Mouse (Mus musculus) hindlimb bud, embryonic 11.5 days (tissue): ENCODE data around the gene Ifi27.
"Not testable (repeated sequence)": the region's sequence is repeated elsewhere in the genome, so short reads cannot be mapped to it uniquely, and the experiment has no call there.

Experiments
- DNase-seq: peaks from one replicate; pipeline ENCODE4 v3.0.0-alpha.2; 2012; ENCODE audit warnings: low read depth, low spot score; ENCODE audit errors: extremely low spot score

The Ifi27 gene

DNA sequence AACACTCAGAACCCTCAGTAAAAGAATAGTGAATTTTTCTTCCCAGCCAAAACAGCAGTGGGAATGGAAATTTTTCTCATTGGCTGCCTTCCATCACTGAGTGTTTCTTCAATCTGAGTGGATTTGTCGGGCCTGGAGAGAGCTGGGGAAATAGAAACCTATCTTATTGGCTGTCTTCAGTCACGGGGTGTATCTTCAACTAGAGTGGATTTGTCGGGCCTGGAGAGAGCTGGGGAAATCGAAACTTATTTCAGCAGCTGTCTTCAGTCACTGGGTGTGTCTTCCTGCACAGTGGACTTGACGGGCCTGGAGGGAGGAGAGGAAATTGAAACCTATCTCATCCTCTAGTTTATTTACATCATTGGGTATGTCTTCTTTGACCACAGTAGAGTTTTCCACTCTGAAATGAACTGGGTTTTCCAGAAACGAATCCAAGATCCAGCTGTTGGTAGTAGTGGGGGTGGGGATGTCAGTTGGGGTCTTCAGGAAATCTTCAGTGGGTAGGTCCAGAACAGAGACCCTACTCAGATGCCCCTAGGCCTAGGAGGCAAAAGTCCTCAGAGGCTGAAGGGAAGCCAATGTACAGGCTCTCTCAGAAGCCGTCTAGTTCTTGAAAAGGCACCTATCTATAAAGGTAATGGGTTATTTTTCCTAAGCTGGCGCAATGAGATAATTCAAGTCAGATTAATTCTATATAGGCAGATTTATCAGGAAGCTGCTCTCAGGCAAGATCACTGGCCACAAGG lies at the start of gene Ifi27:
Gene Ifi27 (plus strand): TSS at position 226 of the 746 bp plus-strand sequence.
- DNase-seq = no peak

DNA sequence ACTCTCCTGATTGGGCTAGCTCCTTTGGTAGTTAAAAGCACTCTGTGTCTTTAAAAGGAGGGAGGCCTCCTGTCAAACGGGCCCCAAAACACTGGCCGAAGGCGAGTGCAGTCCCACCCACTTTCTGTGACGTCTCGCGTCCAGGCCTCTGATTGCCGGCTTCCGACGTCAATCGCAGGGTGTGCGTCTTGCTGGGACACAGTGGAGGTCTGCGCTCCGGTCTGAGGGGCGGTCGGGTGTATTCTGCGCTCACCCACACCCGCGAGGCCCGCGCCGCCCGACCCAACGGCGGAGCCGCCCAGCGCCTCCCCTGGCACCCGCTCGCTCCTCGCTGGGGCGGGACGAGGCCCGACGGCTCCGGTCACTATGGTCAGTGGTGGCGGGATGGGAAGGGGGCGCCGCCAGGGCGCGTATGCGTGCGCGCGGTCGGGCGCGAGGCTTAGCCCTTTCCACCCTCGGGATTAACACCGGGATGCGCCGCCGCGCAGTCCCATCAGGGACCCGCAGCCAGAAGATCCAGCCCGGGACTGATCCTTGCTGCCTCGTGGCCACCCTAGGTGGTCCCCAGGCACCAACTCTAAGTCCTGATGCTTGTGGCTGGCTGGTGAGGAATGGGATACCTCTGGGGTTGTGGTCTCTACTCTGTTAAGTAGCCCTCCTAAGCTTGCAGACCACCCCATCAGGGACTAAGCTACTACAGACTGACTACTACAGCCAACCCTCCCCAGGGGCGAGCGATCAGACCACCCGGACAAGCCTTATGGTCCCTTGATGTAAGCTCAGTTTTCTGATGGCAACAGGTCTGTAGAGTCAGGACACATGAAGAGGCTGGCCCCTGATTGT lies 45.3 kb upstream of the Ifi27 start, which contains the start of gene Otub2:
Gene Otub2 (plus strand): TSS at position 178 of the 843 bp plus-strand sequence.
- DNase-seq = peak; percentile 73

DNA sequence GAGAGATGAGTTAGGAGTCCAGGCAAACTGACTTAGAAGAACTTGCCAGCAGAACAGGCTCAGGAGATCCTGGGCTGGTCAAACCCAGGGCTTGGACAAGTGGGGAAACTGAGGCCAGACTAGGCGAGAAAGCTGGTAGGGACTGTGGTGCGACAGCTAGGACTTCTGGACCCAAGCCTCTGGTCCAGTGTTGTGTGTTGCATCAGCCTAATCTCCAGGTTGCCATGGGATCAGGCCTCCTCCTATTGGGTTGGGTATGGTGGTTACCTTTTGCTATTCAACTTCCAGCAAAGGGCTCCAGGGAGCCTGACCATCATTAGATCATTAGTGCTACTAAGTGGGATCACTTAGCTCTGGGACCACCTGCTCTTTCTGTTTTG lies 44.7 kb upstream of the Ifi27 start:
- no peak for DNase-seq

DNA sequence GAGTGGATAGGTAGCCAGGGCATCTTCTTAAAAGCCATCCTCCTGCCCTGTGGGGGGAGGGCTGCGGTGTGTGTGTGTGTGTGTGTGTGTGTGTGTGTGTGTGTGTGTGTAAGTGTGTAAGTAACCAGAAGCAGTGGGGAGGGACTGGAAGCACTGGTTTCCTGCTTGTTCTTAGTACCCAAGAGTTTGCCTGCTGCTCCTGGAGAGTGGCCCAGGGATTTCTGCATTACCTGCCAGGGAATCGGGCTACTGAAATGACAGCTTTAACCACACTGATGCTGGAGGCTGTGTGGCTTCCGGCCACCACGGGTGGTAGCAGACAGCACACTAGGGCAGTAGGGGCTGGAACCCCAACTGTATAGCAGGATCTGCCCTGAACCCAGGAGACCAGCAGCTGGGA lies 44.0 kb upstream of the Ifi27 start:
- DNase-seq = no peak

DNA sequence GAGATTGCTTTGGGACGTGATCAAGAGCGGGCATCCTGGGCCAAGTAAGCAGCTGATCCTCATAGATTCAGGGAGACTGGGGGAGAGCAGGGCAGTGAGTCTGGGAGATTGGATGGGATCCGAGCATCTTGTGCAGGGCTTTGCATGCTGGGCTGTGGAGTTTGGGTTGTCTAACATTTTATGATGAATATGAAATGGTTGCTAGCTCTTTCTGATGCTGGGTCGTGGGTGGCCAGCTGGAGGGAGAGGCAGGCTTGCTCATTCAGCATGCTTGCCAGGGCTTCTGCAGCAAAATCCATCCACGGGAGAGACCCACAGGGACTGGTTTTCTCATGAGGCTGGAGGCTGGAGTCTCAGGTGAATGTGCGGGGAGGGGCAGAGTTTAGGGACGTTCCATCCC lies 42.9 kb upstream of the Ifi27 start:
- no peak for DNase-seq

DNA sequence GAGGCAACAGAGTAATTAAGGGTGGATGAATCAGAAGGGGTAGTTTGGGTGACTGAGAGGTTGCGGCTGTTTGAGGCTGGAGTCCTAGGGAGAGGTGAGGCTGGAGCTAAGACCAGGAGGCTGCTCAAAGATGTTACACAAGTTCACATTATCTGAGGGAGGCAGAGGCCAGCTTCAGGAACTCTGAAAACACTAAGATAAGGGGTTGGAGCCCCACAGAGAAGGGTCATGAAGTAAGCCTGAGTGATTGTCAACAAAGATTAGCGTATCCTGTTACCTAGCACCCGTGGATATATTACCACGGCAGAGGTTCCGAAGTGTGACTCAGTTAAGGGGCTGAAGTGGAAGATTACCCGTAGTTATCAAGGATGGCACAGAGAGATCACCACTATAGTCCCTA lies 40.5 kb upstream of the Ifi27 start:
- DNase-seq = no peak

DNA sequence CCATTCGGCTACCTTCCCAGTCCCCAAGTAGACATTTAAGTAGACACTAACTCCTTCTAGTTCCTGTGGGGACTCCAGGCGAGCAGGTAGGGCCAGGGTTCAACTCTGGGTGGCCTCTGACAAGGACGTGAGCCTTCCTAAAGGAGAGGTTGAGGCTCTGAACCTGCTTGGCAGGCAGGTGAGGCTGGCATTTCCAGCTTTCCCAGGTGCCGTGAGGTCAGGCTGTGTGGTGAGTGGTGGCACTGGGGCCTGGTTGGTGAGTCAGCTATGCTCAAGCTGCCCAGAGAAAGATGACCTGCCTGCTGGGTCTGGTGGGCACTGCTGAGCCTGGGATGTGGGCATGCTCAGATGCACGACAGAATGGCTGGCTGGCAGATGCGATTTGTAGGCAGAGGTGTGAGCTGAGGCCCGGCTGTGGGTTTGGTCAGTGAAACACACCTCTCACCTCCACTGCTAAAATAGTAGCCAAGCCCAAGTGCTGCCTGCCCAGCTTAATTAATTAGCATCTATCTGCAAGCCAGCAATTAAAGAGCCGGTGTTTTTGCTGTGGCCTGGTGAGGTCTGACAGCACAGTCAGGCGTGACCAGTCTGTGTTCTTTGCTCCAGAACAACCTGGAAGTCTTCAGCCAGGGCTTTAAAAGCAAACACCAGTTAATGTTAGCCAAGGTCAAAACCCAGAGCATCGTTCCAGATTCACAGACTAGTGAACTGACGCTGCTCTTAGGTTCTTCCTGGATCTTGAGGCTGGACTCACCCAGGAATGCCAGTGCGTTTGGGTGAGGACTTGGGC lies 38.3 kb upstream of the Ifi27 start:
- no peak for DNase-seq

DNA sequence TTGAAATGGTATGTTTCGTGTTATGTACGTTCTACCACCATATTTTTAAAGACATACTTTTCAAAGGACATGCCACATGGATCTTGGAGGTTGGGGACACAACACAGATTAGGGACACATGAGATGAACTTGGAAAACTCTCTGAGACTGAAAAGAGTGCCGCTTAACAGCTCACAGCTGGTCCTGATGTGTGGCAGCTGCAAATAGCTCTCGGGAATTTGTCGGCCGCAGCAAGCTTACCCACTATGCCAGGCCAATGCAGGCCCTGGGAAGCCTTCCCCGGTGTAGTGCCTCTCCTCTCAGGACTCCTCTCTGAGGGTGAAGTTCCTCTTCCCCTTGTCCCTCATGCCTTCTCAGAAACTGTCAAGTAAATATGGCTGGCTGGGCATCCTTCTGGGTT lies 37.3 kb upstream of the Ifi27 start:
- no peak for DNase-seq

DNA sequence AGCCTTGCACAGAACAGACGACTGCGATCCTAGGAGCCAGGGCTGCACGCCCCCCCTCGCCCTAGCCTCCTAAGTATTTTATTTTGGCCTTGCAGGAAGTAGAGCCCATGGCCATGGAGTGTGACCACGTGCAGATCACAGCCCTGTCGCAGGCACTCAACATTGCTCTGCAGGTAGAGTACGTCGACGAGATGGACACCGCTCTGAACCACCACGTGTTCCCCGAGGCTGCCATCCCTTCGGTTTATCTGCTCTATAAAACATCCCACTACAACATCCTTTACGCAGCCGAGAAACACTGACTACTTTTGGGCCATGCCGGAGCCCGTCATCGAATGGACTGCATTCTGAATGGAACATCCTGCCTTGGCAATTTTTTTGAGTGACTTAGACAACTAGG lies 29.9 kb upstream of the Ifi27 start:
- DNase-seq = no peak

DNA sequence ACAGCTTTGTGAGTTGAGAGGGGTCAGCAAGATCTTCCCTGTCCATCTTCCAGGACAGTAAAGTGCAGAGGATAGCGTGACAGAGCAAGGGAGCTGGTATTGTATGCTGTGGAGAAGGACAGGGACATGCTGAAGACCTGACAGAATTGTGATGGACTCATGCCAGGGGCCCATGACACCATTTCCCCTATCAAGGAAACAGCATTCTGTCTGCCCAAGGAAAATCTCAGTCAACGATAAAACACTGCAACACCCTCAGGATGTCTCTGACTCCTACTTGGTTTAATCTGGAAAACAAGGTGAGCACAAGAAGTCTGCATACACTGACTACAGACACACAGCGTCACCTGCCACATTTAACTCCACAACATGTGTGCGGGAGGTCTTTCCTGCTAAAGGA lies 26.3 kb upstream of the Ifi27 start, which contains the start of gene 9330161L09Rik:
Gene 9330161L09Rik (minus strand): TSS at position 101 of the 400 bp plus-strand sequence.
- DNase-seq = no peak

DNA sequence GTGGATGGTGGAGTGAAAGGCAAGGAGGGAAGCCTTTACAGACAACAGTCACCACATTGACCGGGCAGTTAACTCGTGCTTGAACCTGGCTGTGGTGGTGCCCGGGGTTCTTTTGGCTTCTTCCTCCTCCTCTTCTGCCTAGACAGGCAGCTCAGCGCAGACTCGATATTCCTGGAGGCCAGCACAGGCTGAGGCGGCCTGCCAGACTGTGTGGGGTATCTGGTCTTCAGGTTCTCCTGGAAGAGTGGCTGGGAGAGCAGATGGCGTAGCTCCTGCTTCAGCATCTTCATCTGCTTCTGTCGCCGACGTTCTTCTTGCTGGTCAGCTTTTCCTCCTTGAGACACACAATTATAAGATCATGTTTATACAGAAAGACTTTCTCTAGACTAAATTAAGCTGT lies 25.9 kb upstream of the Ifi27 start:
- DNase-seq = no peak

DNA sequence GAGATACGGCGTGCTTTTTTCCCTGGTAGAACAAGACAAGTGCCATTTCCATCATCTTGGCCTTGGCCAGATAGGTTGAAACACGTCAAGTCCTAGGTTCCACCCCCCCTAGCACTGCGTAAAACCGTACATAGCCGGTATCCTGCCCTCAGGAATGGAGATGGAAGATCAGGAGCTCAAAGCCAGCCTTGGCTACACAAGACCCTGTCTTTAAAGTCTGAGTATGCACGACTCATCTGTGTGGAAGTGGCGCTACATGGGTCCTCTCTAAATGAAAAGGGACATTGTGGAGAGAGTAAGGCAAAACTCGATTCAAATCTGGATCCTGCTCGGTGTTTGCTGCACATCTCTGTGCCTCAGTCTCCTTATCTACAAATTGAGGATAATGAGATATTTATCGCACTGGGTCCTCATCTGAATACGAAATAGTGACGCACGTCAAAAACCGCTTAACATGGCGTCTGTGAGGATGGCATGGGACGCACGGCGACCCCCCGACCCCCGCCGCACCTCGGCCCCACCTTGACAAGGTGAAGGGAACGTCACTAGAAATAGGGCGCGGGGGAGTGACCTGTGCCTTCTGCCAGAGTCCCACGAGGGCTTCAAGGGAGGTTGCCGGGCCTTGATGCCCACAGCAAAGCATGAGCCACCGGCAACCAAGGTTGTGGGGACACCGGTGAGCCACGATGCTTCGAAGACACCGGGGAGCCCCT lies 8.8 kb upstream of the Ifi27 start:
- DNase-seq = no peak

DNA sequence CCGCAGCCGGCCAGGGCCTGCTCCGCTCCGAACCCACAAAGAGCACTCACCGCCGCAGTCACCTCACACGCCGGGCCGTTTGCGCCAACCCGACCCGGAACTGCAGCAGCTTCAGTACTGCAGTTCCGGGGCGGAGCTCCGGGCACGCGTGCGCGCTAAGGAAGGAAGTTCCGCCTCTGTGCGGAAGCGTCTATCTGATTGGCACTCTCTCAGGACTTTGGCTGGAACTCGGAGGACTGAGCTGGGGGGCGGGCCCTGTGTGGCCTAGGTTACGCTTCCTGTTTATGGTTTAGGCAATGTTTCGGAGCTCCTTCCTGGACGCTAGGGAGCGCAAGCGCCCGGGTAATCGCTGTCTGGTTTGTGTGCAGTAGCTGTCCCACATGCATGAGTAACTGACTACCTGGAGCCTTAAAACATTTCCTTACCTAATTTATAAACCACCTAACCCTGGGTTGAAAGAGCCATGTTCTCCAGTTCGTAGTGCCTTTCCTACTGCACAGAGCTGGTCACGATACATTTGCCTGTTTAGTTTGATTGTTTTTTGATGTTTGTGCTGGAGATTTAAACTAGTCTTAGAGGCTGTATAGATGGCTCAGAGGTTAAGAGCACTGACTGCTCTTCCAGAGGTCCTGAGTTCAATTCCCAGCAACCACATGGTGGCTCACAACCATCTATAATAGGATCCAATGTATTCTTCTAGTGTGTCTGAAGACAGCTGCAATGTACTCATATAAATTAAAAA lies 8.1 kb upstream of the Ifi27 start, which contains the start of gene Ddx24:
Gene Ddx24 (minus strand): TSS at position 102 of the 742 bp plus-strand sequence.
- DNase-seq = peak; percentile 82

DNA sequence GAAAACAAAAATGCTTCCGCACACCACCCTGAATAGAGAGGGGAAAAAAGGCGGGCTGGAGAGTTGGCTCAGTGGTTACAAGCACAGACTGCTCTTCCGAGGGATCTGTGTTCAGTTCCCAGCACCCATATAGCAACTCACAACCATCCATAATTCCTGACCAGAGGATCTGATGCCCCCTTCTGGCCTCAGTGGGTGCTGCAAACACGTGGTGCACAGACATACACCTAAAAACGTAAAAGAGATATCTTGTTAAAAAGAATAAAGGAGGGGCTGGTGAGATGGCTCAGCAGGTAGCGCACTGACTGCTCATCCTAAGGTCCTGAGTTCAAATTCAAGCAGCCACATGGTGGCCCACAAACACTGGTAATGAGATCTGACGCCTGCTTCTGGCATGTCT lies 7.3 kb upstream of the Ifi27 start:
- DNase-seq = no peak

DNA sequence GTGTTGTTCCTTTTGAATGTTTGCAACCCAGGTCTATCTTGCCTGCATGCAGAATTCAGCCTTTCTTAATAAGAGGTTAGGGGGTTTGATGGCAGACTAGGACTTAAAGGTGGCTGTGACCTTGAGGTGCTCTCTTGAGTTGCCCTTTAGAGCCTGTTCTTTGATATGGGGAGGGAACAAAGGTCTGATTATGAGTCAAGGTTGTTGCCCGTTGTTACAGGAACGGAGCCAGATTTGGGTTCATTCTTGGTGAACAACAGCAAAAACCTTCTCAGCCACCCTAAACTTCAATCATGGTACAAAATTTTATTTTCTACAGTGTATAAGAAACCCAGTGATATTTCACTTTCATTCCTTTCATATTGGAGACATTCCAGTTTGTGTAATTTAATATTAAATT lies 581 bp upstream of the Ifi27 start:
- no peak for DNase-seq

DNA sequence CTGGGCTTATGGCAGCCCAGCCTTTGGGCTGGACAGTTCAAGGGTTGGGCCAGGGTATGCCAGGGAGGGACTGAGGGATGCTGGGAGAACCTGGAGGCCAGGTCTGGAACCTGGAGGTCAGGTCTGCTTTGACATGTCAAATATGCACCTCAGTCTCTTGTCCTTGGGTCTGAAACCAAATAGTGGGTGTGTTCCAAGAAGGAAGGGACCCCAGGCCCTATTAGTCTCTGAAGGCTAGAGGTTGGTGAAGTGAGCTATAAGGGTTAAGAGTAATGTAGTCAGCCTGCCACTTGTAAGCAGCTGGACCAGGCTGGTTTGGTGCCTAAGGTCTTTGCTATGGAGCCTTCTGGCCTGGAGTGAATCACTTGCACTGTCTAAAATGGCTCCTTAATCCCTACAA lies 850 bp downstream of the Ifi27 start:
- no peak for DNase-seq

DNA sequence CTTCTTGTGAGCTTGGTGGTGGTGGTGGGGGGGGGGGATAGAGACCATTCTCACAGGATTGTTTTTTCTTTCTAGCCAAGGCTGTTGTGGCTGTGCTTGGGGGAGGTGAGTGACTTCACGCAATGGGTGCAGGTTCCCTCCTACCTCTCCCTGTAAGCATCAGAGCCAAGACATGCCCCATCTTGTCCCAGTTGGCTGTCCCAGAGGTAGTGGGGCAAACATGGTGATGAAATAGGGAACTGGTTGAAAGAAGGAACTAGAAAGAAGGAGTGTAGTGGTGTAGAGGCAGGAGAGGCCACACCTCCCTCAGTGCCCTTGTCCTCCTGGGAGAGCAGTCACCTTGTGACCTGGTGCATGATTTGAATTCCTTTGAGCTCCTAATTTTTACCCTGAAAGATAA lies 3.6 kb downstream of the Ifi27 start:
- DNase-seq = no peak

DNA sequence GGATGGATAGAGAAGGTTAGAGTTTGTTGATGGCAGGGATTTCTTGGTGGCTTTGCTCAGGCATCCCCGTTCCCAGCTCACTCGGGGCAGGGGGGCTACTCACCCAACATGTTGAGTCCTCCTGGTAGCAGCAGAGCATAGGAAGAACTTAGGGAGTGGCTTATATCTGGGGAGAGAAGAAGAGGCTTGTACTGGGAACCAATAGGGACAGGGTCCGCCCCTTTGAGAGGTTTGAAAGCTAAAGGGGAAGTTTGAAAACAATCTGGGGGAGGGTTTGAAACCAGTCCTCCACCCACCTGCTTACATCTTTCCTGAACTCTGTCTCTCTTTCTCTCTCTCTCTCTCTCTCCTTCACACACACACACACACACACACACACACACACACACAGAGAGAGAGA lies 9.5 kb downstream of the Ifi27 start, which contains the start of gene Ifi27l2a:
Gene Ifi27l2a (minus strand): TSS at position 157 of the 400 bp plus-strand sequence.
- no peak for DNase-seq

DNA sequence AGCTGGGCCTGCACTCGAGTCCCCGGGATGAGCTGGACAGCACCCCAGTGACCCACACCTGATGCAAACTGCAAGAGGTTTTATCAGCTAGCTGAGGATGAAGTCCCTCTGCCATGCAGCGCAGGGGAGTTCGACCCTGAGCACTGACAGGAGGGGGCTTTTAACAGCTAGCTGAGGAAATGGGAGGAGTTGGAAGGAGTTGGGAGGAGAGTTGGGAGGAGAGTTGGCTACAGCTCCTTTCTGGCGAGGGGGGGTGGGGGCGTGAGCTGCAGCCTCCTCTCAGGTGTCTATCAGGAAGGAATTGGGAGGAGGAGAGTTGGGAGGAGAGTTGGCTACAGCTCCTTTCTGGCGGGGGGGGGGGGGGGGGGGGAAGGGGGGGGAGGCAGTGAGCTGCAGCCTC lies 10.2 kb downstream of the Ifi27 start:
- DNase-seq = not testable (repeated sequence)

DNA sequence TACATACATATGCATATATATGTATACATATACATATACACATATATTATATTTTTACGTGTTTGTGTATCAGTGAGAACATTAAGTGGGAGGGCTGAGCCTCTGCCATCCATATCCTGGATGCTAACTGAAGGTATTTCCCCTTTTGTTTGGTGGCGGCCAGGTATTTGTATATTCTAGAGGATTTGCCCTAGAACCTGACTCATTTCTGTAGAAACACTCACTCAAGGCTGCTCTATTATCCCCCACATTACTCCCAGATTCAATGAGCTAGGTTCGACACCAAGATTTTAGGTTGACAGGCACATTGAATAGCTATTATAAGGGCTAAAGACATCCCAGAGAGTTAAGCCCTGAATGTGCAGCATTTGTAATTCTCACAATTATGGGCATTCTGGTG lies 11.0 kb downstream of the Ifi27 start:
- no peak for DNase-seq
